Mouse (Mus musculus) CD4-positive naive resting alpha-beta T cell, adult 57 days (primary cell): Measurements from ENCODE around the gene Ufm1. TPM values are rescaled to one million over a fixed set of nuclear protein-coding genes. Genes with fewer than 3 reads are reported as not detected.

Source experiments
- total RNA-seq: library from RNA; stranded (reverse); gene quantifications from one replicate; pipeline ENCODE4 v1.2.4, GENCODE M21; 2023

Gene Ufm1
- total RNA-seq = 52.0 TPM

DNA sequence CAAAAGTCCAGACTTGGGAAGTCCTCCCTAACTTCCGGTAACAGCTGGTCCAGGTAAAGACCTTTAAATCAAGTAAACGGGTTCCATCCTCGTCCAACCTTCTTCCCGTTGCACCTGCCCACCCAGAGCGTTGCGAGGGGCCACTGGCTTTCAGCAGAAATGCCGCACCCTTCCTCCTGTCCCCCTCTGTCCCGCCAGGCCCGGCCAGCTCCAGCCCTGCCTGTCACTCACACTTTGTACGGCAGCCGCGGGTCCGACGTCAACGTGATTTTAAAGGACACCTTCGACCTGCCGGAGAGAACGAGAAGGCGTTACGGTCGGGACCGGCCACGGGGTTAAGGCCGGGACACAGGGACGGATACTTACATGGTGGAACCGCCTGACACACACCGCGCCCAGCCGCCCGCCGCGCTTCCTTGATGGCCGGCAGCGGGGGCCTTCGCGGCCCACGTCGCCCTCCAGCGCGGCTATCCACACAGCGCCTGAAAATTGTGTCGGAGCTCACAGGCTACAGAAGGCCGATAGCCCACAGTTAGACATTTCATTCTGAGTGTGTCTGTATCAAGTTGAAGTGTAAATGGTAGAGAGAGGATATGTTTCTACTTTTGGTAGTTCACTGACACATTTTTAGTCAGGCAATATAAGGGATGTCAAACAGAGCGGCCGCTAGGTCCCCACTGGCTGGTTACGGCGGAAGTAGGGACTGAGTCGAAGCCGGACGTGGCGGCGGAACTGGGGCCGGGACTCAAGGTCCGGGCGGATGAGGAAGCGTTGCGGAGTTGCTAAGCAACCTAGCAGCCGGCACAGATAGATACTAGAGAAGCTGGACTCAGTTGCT is at the start of gene Ufm1:
Gene Ufm1, minus strand, starts transcription at position 448 of the 838 bp plus-strand sequence.

GRCm38 (mm10) chr3:53844786-53845185 is 18.8 kb downstream of the Ufm1 start, which contains the start of gene Gm10985:
Gm10985 (plus strand) TSS chr3:53845086.

Other genes starting within 250 kb of the Ufm1 start
- not detected for gene Frem2, start 206.5 kb downstream of the Ufm1 start, total RNA-seq
- gene Gm10985, start 18.7 kb downstream of the Ufm1 start, total RNA-seq = not detected